Mouse (Mus musculus) liver, adult 2 months (tissue): ENCODE data around the gene Klf9. TPM values are rescaled to one million over a fixed set of nuclear protein-coding genes. Genes with fewer than 3 reads are reported as not detected.

ENCODE experiments used
- DNase-seq: peaks from one replicate; pipeline ENCODE4 v3.0.0-alpha.2; 2011; ENCODE audit warnings: low read depth, low spot score; ENCODE audit errors: extremely low read depth
- H3K27ac ChIP-seq: fragments of 200-500 bp; replicated peaks from 2 replicates; pipeline ENCODE4 v1.5.1; 2012; ENCODE audit warnings: low read depth, mild to moderate bottlenecking, control low read depth, inconsistent platforms, low read length; ENCODE audit not compliant: insufficient read depth
- H3K27me3 ChIP-seq: fragments of 200-500 bp; 2 replicates; pipeline ENCODE4 v1.6.1; 2012; ENCODE audit warnings: mild to moderate bottlenecking, moderate library complexity, low read length, inconsistent platforms; ENCODE audit not compliant: control insufficient read depth, insufficient read depth
- H3K36me3 ChIP-seq: fragments of 200-500 bp; 2 replicates; pipeline ENCODE4 v1.6.1; 2012; ENCODE audit warnings: low read length, inconsistent platforms; ENCODE audit not compliant: control insufficient read depth, insufficient read depth
- H3K4me1 ChIP-seq: fragments of 200-500 bp; 2 replicates; pipeline ENCODE4 v1.6.1; 2011; ENCODE audit warnings: low read length; ENCODE audit not compliant: control insufficient read depth, insufficient read depth
- H3K4me3 ChIP-seq: fragments of 200-500 bp; 2 replicates; pipeline ENCODE4 v1.5.1; 2011; ENCODE audit warnings: low read depth, mild to moderate bottlenecking, control low read depth, low read length, moderate library complexity; ENCODE audit not compliant: insufficient read depth
- H3K79me2 ChIP-seq: fragments of 200-500 bp; 2 replicates; pipeline ENCODE4 v1.6.1; 2012; ENCODE audit warnings: inconsistent platforms, mild to moderate bottlenecking, low read length, moderate library complexity; ENCODE audit not compliant: control insufficient read depth, insufficient read depth
- H3K9ac ChIP-seq: fragments of 200-500 bp; 2 replicates; pipeline ENCODE4 v1.6.1; 2012; ENCODE audit warnings: low read depth, mild to moderate bottlenecking, control low read depth, inconsistent platforms, low read length
- CTCF ChIP-seq: fragments of 200-500 bp; IDR thresholded peaks from 2 replicates; pipeline ENCODE4 v1.5.1; 2011; ENCODE audit warnings: low read depth, low read length, control low read depth
- POLR2A ChIP-seq: fragments of 200-500 bp; IDR thresholded peaks from 2 replicates; pipeline ENCODE4 v1.6.1; 2011; ENCODE audit warnings: low read length, control low read depth; ENCODE audit not compliant: insufficient read depth; ENCODE audit errors: extremely low read depth
- WGBS: fragments of 180-500 bp; shearing (Covaris S2); methylation state at CpG from one replicate; pipeline ENCODE4 v1.1.7; 2018; 5-methylcytosine and 5-hydroxymethylcytosine counted together
- polyA plus RNA-seq: library from polyadenylated mRNA; depleted of rRNA; stranded (reverse); fragments of >200 nt; gene quantifications from 2 replicates; pipeline ENCODE4 v1.2.3, GENCODE M21; 2012
- total RNA-seq: library from RNA; depleted of rRNA; stranded (reverse); fragments of >200 nt; gene quantifications from 2 replicates; pipeline ENCODE4 v1.2.3, GENCODE M21; 2014

Gene Klf9
- total and polyA plus RNA-seq, 2 experiments: 32.7 to 75.0 TPM

- whole genome bisulfite sequencing: 72% methylated on average over 7 of the region's 7 CpGs
- Histone ChIP-seq H3K9ac (peak overlapping the region; percentile 70), H3K36me3 (no peaks in the 10 kb centered on the region), H3K4me1 (peaks cover 16% of the 10 kb centered on the region), H3K79me2 (no peaks in the 10 kb centered on the region), H3K27me3 (no peaks in the 10 kb centered on the region), H3K4me3 (no peak overlapping the region), H3K27ac (peak overlapping the region; percentile 93)
- DNase-seq: peak; percentile 52
- no peak for TF ChIP-seq CTCF
- no peak for TF ChIP-seq POLR2A
These were observed 8.2 kb upstream of the Klf9 start for GRCm38 (mm10) chr19:23132720-23133426.

GRCm38 (mm10) chr19:23133427-23134094 lies 7.5 kb upstream of the Klf9 start:
- H3K27me3 ChIP-seq: no peaks in the 10 kb centered on the region
- peak overlapping the region; percentile 40 for H3K4me3 ChIP-seq
- H3K36me3 ChIP-seq: no peaks in the 10 kb centered on the region
- DNase-seq: no peak
- TF ChIP-seq CTCF: no peak
- no peak for TF ChIP-seq POLR2A
- no peaks in the 10 kb centered on the region for H3K79me2 ChIP-seq
- 46% methylated on average over 9 of the region's 9 CpGs for WGBS
- peak overlapping the region; percentile 70 for H3K9ac ChIP-seq
- H3K4me1 ChIP-seq: peaks cover 16% of the 10 kb centered on the region
- peak overlapping the region; percentile 93 for H3K27ac ChIP-seq

DNA sequence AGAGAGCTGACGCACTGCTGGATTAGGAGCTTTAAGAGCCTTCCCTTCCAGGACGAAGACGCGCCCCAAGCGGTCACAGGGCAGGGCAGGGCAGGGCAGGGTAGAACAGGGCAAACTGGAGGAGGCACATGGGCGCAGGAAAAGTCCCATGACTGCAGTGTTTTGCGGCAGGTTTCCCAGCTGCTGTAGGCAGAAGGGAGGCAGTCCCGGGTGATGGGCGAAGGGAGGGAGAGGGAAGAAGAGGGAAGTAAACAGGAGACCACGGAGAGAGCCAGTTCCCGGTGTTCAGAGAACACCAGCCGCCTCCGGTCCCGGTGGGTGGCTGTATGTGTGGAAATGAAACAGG lies 7.0 kb upstream of the Klf9 start:
- H3K36me3 ChIP-seq: no peaks in the 10 kb centered on the region
- TF ChIP-seq POLR2A (peak; percentile 34), CTCF (peak; percentile 38; the same call in 1 of the 2 replicates)
- H3K27me3 ChIP-seq: no peaks in the 10 kb centered on the region
- H3K79me2 ChIP-seq: no peaks in the 10 kb centered on the region
- H3K4me3 ChIP-seq: peak overlapping the region; percentile 40
- H3K9ac ChIP-seq: peak overlapping the region; percentile 70
- peaks cover 16% of the 10 kb centered on the region for H3K4me1 ChIP-seq
- peak; percentile 77 for DNase-seq
- peak overlapping the region; percentile 93 for H3K27ac ChIP-seq
- WGBS: 1% methylated on average over 14 of the region's 14 CpGs

GRCm38 (mm10) chr19:23134441-23135301 lies 6.4 kb upstream of the Klf9 start:
- Histone ChIP-seq H3K79me2 (no peaks in the 10 kb centered on the region), H3K4me1 (peaks cover 17% of the 10 kb centered on the region), H3K4me3 (peak overlapping the region; percentile 58), H3K27ac (peak overlapping the region; percentile 99), H3K27me3 (no peaks in the 10 kb centered on the region), H3K9ac (peak overlapping the region; percentile 70), H3K36me3 (no peaks in the 10 kb centered on the region)
- 1% methylated on average over 46 of the region's 47 CpGs for WGBS
- peak; percentile 91 for DNase-seq
- TF ChIP-seq POLR2A: 0 out of 2 replicates have a peak, but pooled peaks have one; percentile 36
- no peak for TF ChIP-seq CTCF

GRCm38 (mm10) chr19:23135349-23136201 lies 5.5 kb upstream of the Klf9 start:
- Histone ChIP-seq H3K79me2 (no peaks in the 10 kb centered on the region), H3K4me1 (peaks cover 18% of the 10 kb centered on the region), H3K9ac (peak overlapping the region; percentile 89), H3K27me3 (no peaks in the 10 kb centered on the region), H3K36me3 (no peaks in the 10 kb centered on the region), H3K4me3 (peak overlapping the region; percentile 58), H3K27ac (peak overlapping the region; percentile 99)
- peak; percentile 98 for DNase-seq
- TF ChIP-seq POLR2A (peak; percentile 66), CTCF (no peak)
- WGBS: under 1% methylated on average over 55 of the region's 55 CpGs
